Mouse (Mus musculus) T-helper 1 cell (primary cell): ENCODE measurements around the gene Pip5k1b.

ENCODE experiments used
- in situ Hi-C: fragments of 300-600 bp; cut with MboI, MseI; formaldehyde crosslinking; loops from one replicate; pipeline ENCODE4 v1.15.1; 2025; ENCODE audit warnings: high pct_unique_total_duplicates

Pip5k1b gene

DNA sequence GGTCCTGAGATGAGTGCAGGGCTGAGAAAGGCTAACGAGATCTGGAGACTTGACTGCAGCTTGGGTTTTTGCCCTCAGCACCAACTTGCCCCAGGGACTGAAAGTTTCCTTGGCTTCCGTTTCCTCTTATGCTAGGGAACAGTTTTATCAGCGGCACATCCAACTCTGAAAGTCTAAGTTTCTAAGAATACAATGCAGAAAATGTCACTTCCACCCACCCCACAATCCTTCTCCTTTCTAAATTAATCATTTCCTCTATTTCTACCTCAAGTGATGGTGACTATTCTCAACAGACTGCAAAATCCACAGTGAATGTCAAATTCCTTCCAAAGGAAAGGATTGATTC is 138.0 kb downstream of the Pip5k1b start:
- in situ Hi-C loops, result no loop called here

DNA sequence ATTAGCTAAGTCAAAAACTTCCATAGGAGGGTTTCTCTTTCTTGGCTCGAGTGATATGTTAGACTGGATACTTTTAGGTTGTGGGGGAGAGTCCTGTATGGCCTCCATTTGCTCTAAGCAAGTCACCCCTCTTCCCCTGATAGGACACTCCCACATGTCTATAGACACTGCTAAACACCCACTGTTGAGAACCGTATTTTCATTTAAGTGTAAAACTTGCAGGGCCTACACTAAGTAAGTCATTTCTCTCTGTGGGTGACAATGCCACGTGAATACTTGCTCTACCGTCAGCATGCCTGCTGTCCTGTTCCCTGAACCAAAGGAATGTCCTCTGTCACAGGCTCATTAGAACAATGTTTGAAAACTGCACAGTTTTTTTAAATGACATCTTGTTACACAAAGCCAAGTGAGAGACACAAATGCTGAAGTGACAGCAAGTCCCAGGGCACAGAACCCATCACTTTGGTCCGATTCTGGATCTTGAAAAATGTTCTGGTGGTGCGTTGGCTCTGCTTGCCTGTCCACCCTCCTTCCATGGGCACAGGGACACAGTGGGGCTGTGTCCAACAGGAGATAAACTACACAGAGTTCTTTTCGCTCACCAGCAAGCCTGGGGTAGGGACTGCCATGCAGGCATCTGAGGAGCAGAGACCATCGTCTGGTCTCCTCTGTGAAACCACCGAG is 138.6 kb downstream of the Pip5k1b start:
- in situ Hi-C loops, result no loop called here

DNA sequence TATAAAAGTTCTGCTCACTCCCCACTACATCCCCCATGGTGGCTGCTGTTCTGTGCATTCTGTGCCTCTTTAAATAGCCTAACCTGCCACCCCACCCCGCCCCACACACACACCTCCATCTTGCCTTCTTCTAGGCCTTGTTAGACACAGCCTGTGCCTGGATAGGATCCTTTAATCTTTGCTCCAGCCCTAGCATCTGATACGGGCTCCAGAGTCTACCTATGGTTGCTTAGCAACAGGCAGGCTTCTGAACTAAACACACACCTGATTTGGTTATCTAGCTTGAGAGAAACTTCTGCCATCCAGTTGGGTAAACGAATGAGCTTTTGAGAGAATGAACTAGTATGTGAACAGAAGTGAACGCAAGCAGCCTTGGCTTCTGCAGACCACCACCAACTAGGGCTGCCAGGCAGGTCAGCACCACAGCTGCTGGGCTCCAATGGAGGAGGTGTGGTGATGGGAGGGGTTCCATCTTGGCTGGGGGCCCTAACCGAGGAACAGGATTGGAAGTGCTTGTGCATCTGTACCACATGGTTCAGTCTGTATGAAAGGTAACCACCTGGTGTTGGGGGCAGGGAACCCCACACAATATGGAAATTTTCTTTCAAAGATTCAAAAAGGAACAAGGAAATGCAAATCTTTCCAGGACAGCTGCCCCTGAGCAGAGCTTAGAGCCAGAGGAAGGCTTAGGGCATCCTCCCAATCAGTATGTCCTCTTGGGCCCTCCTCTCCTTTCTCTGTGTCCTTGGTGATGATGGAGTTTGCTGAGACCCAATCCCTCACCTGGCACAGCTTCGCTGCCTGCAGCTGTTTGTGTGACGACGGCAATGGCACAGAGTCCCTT is 139.7 kb downstream of the Pip5k1b start:
- in situ Hi-C loops, result no loop called here

DNA sequence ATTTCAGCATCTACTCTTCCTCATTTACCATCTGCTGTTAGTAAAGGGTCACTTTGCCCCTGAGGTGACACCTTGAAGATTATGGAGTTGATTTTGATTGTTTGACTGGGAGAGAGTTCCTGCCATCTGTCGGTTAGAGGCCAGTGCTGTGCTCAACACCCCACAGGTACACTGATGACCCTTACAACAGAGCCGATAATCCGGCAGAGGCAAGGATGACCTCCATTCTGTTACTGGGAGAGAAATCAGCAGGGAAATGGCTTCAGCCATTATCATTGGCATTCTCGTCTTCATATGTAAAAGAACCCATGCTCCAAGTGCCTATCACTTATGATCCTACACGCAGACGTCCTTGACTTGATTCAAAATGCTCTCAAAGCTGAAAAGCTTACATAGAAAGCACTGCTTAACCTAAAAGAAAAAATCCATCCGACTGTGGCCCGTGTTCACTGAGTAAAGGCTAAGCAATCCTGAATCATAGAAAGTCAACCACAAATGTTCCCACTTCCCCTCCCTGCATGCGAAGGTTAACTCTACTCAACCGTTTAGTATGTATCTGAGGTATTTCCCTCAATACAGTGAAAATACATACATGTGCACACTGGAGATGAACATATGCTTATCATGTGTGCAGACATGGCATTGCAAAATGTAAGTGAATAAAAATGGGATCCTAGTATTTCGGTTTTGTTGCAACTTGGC is 146.7 kb downstream of the Pip5k1b start:
- in situ Hi-C loops, result no loop called here

DNA sequence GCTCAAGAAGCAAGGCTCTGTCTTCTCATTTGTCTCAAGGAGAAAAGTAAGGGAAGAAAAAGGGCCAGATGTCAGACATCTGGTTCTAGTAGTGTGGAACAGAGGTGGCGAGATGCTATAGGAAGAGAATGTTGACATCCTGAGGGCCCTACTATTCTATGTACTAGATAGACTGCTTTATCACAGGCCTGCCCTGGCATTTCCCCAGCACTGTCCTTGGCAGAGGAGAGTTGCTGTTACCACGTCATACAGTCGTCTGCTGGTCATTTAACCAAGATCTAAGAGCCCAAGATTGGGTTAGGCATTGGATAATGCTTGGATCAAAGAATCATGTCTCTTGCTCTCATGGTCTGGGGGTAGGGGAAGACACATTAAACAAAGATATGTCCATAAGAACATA is 151.0 kb downstream of the Pip5k1b start:
- in situ Hi-C loops, result no loop called here

DNA sequence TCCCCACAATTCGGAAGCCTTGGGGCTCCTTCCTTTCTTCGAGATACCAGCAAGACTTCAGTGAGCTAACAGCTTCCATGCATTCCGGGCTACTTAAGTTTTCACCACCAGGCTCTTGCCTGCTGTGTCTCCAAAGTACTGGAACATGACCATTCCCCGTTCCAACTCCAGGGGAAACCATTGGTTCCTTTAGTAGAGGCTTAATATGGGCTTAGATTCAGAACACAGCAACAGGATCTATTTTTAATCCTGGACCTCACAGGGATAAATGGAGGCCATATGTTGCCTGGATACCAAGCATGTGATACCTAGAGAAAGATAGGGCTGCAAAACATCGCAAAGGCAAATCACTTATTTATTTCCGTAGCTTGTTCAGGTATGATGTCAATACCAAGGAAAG is 152.4 kb downstream of the Pip5k1b start:
- in situ Hi-C loops, result no loop called here

DNA sequence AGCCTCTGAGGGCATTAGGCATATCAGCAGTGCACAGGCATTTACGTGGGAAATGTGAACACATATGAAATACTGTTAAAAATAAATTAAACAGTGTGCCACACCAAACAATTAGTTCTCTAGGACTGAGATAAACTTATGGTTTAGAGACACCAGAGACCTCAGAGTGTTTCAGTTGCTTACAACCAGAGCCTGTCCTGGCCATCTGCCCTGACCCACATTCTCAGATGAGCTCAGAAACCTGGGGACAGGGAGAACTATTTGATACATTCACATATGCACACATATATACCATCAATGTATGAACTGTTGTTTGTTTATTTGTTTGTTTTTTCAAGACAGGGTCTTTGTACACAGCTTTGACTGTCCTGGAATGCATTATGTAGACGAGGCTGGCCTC is 161.8 kb downstream of the Pip5k1b start:
- in situ Hi-C loops, result no loop called here

DNA sequence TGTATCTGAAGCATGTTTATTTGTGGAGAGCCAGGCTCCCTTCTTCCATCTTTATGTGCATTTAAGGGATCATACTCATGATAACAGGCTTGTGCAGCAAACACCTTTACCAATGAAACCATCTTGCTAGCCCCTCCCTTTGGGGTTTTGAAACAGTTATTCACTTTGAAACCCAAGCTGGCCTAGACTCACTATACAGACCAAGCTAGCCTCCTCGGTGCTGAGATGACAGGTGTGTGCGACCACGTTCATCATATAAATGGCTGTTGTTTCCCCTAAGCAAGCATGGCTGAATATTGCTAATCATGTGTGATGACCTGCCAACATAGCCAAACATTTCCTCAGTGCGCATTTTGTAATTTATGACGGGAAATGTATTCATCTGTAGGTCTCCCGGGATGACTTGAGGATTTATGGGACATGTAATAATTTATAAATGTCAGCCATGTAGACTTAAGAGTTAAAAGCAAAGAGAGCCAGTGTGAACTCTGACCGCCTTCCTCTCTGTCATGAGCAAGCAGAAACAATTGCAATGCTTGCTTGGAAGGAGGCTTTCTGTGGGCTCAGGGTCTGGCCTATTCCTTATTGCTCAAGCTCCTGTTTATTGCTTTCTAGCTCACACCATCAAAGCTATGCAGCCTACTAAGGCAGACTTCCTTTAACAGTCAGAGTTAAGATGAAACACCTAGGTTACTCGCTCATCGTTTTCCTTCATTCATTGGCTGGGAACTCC is 164.0 kb downstream of the Pip5k1b start:
- in situ Hi-C loops, result no loop called here

DNA sequence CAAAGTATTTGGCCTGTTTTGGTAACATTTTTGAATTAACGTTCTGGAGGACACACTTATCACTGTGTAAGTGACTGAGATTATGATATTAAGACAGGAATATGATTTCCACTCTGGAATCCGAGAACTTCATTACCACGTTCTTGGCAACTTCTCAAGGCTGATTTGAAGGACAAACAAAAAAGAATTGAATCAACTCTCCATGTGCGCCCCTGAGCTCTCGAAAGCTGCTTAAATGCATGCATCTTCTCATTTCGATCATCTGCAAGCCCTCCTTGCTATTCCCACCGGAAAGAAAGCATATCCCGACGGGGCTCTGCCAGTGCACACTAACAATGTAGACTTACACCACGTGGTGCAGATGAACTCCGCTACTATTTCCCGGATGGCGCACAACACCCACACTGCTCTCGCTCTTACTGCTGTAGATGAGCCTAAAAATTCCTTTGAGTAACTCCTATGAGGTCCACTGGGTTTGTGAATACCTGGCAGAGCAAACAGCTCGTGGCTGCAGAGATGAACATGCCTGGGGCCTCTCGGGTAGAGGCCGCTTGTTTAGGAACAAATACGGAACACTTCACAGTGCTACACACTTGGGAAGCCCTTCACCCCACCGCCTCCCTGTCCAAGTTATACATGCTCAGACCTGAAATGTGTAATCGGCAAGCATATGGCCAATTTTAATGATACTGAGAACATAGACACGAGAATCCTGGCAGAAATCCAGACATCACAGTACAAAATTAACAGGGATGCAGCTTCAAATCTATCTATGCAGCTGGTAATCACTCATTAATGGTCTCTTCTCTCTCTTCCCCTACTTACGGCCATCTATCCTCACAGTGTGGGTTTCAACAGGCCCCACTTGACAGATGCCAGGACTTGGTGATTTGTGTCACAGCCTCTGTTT is 168.5 kb downstream of the Pip5k1b start:
- in situ Hi-C loops, result no loop called here

DNA sequence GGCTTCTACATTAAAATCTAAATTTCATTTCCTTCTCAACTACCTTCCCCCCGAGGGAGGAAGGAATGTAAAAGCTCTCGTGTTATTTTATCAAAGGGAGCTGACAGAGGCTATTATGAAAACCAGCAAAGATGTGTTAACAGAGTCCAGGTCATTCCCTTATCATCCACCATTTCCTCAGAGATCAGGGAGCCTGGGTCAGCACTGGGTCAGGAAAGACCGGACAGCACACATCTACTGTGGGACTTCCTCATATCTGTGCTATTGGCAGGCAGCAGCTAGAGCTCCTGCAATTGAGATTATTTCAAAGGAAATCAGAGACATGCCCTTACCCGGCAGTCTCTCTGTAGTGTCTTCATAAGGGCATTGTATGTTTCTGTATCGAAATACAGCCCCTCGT is 177.2 kb downstream of the Pip5k1b start:
- in situ Hi-C loops, result no loop called here

DNA sequence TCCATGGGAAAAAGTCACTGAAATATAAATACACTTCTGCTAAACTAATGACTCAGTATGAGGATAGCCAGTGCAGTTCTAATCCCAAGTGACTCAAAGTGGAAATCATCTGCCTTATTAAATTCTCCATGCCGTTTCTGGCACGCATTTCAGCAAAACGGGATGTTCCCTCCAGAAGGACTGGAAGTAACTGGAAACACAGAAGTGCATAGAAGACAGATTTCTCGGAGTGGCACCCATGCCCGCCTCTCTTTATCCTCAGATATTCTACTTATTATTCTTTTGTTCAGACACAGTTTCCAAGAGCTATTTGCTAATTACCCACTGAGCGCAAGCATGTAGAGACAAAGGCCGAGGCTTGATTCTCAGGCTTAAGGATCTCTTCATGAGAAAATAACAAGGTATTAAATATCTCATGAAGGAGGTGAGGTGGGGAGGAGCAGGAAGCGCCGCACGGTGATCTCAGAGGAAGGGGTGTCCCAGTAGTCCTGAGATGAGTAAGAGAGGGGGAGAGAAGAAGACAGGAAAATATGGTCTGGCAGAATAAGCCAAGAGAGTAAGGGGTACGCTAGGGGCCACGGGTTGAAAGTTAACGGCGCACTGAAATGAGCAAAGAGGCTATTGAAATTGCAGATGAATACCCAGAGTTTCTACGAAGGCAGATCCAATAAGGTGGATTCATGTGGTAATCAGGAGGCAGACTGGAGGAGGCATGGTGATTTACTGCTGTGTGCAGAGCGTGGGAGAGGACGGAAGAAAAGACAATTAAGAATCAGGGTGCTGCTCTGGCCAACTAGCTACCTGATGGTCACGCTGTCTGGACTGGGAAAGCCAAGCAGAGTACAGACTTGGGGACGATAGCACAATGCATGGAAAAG is 183.7 kb downstream of the Pip5k1b start:
- in situ Hi-C loops, result no loop called here

DNA sequence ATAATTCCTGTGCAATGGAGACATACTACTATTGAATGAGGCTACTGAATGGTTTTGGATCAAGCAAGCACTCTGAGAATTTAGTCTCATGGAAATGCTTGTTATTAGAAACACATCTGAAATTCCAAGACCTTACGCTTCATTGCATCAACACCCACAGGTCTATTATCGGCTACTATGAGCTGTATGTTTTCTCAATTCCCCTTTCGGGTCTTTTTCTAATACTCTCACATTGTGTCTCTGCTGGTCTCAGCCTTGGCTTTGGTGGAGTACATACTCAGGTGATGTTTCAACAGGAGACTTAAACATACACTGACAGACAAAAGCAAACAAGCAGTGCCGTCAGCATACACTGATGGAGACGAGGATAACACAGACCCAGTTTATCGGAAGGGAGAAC is 187.3 kb downstream of the Pip5k1b start:
- in situ Hi-C loops, result no loop called here

DNA sequence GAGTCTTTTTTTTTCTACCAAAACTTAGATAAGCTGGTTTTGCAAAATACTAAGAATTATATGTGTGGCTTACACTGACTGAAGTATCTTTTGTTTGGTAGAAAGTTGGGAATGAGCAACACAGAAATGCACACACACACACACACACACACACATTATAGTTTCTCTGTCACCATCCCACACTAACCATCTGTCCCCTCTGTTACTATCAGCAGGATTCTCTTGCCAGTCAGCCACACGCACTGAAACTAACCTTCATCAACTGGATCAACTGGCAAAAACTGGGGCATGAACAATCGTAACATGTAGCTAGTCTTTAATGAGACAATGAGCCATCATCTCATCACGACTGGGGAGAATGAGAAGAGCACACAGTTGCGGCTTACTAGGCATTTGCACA is 187.9 kb downstream of the Pip5k1b start:
- in situ Hi-C loops, result no loop called here

DNA sequence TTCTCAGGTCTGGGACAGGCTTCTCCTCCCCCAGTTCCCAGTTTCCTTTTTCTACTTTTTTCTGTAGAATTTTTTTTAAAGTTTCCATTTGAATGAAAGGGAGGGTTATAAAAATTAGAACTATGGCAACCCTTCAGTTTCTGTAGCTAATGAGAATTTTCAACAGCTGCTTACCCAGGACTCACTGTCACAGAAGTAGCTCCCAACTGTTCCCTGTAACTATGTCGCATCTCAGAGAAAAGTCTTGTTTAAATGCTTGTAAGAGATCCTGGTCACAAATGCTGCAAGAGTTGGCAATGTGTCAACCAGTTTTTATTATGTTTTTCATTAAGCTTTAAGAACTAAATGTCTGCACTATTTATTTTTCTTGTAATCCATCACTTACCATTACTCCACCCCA is 188.9 kb downstream of the Pip5k1b start:
- in situ Hi-C loops, result no loop called here

DNA sequence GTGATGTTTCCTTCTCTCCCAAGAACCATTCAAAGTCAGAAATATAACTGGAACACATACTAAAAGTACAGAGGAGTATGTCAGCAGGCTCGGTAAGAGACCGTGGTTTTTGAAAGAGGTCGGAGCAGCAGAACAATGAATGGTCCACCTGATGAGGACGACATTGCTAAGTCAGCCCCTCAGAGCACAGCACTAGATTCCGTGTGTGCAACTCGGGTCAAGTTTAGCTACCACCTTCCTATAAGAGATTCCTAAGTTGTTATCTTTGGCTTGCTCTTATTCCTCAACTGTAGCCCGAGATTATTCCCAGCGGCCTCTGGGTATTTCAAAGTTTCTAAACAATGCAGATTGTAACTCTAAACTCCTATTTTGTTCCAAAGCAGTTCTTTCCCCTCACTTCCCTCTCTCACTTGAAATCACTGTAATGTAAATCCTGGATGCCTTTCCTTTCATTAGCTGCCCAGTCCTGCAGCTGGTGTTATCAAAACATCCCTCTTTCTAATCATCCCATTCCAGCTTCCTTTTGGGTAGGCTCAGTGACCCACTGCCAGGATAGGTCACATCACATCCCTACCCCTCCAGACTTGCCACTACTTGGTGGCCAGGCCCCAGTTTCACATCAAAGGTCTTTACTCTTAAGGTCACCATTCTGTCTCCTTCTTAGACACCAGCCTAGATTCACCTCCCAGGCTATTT is 192.9 kb downstream of the Pip5k1b start:
- in situ Hi-C loops, result no loop called here

DNA sequence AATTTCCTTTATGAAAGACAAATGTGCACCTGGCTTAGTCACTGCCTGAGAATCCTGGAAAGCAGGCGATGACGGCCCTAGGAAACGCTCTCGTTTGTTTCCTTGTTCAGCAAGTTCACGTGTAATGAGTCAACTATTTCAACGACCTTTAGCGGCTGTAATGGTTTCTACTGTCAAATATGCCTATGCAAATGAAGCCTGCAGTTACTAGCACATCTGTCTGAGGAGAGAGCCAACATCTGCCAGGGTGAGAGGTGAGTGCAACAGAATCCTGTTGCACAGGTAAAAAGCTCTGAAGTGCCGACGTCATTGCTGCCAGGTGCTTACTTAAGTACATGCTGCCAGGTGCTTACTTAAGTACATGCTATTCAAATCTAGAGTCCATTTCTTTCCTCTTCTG is 196.4 kb downstream of the Pip5k1b start:
- in situ Hi-C loops, result no loop called here

DNA sequence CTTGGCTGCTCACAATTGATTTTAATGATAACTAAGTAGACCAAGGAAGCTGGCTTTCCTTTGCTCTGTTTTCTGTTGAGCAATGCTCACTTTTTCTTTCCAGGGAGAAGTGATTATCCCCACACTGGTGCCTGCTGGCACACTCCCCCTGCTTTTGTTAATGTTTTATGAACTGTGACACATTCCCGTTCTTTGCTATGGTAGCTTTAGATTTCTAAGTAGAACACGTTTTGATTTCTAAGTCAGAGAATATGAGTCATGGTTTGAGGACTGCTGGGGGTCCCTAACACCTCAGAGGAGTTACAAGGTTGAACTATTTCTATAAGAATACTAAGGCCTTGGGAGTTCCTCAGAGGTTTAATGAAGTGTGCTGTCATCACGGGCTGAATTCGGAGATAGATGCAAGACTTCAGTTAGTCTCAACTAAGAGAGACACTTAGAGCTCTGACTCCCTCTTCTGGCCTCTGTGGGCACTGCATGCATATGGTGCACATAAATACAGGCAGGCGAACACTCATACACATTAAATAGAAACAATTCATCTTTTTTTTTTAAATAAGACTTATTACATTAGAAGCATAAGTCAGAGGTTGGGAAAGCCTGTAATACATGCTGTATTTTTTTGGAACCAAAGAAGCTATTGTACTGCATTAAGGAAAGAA is 203.2 kb downstream of the Pip5k1b start:
- in situ Hi-C loops, result no loop called here

DNA sequence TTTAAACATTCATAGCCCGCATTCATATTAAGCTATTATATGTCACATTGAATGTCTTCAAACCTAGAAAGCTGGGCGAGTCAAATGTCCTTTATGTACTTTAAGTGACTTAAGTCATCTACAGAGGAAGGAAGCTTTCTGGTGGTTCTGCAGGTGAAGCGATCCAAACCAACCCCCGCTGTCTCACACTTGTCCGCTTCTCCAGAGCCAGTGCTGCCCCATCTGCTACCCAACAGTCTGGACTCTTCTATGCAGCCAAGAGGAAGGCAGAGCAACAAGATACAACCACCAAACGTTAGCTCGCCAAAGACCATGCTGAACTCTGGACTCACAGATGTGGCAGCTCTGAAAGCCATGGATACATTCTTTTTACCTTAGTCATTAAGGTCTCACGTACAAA is 211.2 kb downstream of the Pip5k1b start:
- in situ Hi-C loops, result no loop called here

DNA sequence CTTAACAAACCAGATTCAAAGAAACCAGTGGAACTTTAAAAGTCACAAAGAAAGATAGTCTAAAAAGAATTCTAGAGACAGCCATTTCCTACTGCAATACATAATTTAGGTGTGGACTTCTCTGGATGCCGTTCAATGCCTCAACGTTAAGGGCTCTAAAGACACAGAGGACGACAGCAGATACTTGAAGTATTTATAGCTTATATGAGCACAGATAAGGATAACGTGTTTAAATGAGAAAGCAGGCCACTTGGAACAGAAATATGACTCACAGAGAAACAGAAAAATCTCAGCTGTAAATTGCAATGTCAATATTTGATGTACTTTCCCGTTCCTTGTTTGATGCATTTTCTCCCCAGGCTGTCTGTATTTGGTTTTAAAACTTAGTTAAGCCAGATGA is 212.9 kb downstream of the Pip5k1b start:
- in situ Hi-C loops, result no loop called here
